Mouse (Mus musculus): ENCODE results near the gene Schip1.

DNA sequence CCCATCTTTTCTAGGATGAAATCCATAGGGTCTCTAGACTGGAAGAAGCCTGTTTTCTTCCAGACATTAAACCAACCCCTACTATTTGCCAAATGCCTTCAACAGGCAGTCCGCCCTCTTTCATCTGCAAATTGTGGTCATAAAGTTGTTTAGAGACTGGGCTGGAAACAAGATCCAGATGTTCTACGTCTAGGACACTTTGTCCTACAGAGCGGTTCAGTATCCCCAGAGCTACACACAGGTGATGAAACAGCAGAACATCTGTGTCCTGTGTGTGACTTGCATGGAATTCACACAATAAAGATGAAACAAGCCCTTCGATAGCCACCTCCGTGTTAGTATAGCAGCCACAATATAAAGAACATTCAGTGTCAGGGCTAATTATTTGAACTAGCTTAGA is 423.7 kb downstream of the Schip1 start:
- TF ChIP-seq CTCF (IDR thresholded peaks at IDR 0.05; ENCODE audit: control insufficient read depth, insufficient read depth, insufficient replicate concordance, low read depth, low read length) (no peak), POLR2A (IDR thresholded peaks at IDR 0.05; ENCODE audit: control insufficient read depth, low read depth, low read length) (no peak)

Measured in testis, adult 2 months (tissue).